Mouse (Mus musculus) liver, postnatal 0 days (tissue): ENCODE results near the gene Hist1h3i. TPM values are rescaled to one million over a fixed set of nuclear protein-coding genes. Genes with fewer than 3 reads are reported as not detected.
"Not testable (repeated sequence)": the region's sequence is repeated elsewhere in the genome, so short reads cannot be mapped to it uniquely, and the experiment has no call there.

ENCODE experiments used
- ATAC-seq: fragments of 200-750 bp; cut with Nextera tagmentation; 2 replicates; pipeline ENCODE4 v1.8.0; 2017; ENCODE audit warnings: mild to moderate bottlenecking, moderate library complexity
- DNase-seq: peaks from one replicate; pipeline ENCODE4 v3.0.0-alpha.2; 2016
- H3K27ac ChIP-seq: fragments of 300-500 bp; sonication (generic); 2 replicates; pipeline ENCODE4 v1.5.1; 2014; ENCODE audit warnings: antibody characterized with exemption, moderate library complexity, mild to moderate bottlenecking, low read depth
- H3K27me3 ChIP-seq: fragments of 300-500 bp; sonication (generic); 2 replicates; pipeline ENCODE4 v1.6.1; 2014; ENCODE audit warnings: low read length, control low read depth, mixed read lengths; ENCODE audit not compliant: insufficient read depth
- H3K36me3 ChIP-seq: fragments of 300-500 bp; sonication (generic); replicated peaks from 2 replicates; pipeline ENCODE4 v1.6.1; 2014; ENCODE audit warnings: mild to moderate bottlenecking, control low read depth, low read length, moderate library complexity, mixed read lengths; ENCODE audit not compliant: insufficient read depth
- H3K4me1 ChIP-seq: fragments of 300-500 bp; sonication (generic); 2 replicates; pipeline ENCODE4 v1.6.1; 2014; ENCODE audit warnings: antibody characterized with exemption, mild to moderate bottlenecking, control low read depth; ENCODE audit not compliant: insufficient read depth
- H3K4me2 ChIP-seq: fragments of 300-500 bp; sonication (generic); 2 replicates; pipeline ENCODE4 v1.6.1; 2014; ENCODE audit warnings: low read depth, mild to moderate bottlenecking, low read length, moderate library complexity, mixed read lengths
- H3K4me3 ChIP-seq: fragments of 300-500 bp; sonication (generic); 2 replicates; pipeline ENCODE4 v1.5.1; 2014; ENCODE audit warnings: low read depth, low read length
- H3K9ac ChIP-seq: fragments of 300-500 bp; sonication (generic); replicated peaks from 2 replicates; pipeline ENCODE4 v1.6.1; 2014; ENCODE audit warnings: mild to moderate bottlenecking, moderate library complexity
- H3K9me3 ChIP-seq: fragments of 300-500 bp; sonication (generic); 2 replicates; pipeline ENCODE4 v1.6.1; 2016; ENCODE audit warnings: mild to moderate bottlenecking, control low read depth, low read length, mixed read lengths
- CTCF ChIP-seq: sonication (generic); IDR thresholded peaks from 2 replicates; pipeline ENCODE4 v1.5.1; 2016; ENCODE audit warnings: antibody characterized with exemption, low read depth
- EP300 ChIP-seq: IDR thresholded peaks from 2 replicates; pipeline ENCODE4 v1.6.1; 2016; ENCODE audit warnings: antibody characterized with exemption, low read depth, mild to moderate bottlenecking
- WGBS: fragments of 180-500 bp; shearing (Covaris S2); extraction: QIAGEN DNeasy Blood & Tissue Kit; methylation state at CpG from one replicate; pipeline ENCODE4 v1.1.7; 2014; ENCODE audit not compliant: insufficient replicate concordance; 5-methylcytosine and 5-hydroxymethylcytosine counted together
- polyA plus RNA-seq: library from polyadenylated mRNA; unstranded; fragments of >200 nt; fragmentation: Nextera tagmentation; extraction: Ambion mirVana; gene quantifications from 2 replicates; pipeline ENCODE4 v1.2.1, GENCODE M21; 2015

Hist1h3i gene
- polyA plus RNA-seq, 1 experiment from 2014 or later: 107 TPM

- Histone ChIP-seq H3K27me3 (no peaks in the 10 kb centered on the region), H3K9me3 (no peaks in the 10 kb centered on the region), H3K36me3 (no peaks in the 10 kb centered on the region), H3K27ac (peak overlapping the region; percentile 91), H3K4me2 (peak overlapping the region; percentile 68), H3K9ac (peak overlapping the region; percentile 69), H3K4me1 (peaks cover 23% of the 10 kb centered on the region), H3K4me3 (peak overlapping the region; percentile 45)
- peak; percentile 22 for ATAC-seq
- WGBS: 30% methylated on average over 13 of the region's 21 CpGs
- DNase-seq: no peak
- TF ChIP-seq CTCF: no peak
- TF ChIP-seq EP300: no peak
Measured at GRCm38 (mm10) chr13:21787760-21788593, 4.8 kb upstream of the Hist1h3i start.

- Histone ChIP-seq H3K27ac (peak within 1 kb of the TSS; percentile 91), H3K4me3 (peak within 1 kb of the TSS; percentile 45), H3K9ac (peak within 1 kb of the TSS; percentile 70), H3K4me1 (peaks cover 23% of the 10 kb centered on the region), H3K4me2 (peak within 1 kb of the TSS; percentile 68)
- DNase-seq (peak; percentile 89), ATAC-seq (peak; percentile 90)
- not testable (repeated sequence) for H3K9me3 ChIP-seq, H3K36me3 ChIP-seq, H3K27me3 ChIP-seq
- TF ChIP-seq EP300 (peak; percentile 67; the same call in 1 of the 2 replicates), CTCF (peak; percentile 12; the same call in 1 of the 2 replicates)
- under 1% methylated on average over 35 of the region's 63 CpGs for WGBS
Measured at GRCm38 (mm10) chr13:21786899-21787629, 3.9 kb upstream of the Hist1h3i start, which contains the start of the genes Hist1h2an and Hist1h2bp. Gene Hist1h2an (minus strand): TSS chr13:21787218. Gene Hist1h2bp (plus strand): TSS chr13:21787461.

- Histone ChIP-seq H3K27me3 (no peaks in the 10 kb centered on the region), H3K9ac (peak overlapping the region; percentile 70), H3K27ac (peak overlapping the region; percentile 91), H3K9me3 (no peaks in the 10 kb centered on the region), H3K4me3 (peak overlapping the region; percentile 45), H3K4me1 (peaks cover 23% of the 10 kb centered on the region), H3K4me2 (peak overlapping the region; percentile 64), H3K36me3 (no peaks in the 10 kb centered on the region)
- ATAC-seq (no peak), DNase-seq (no peak)
- WGBS: 6% methylated on average over 8 of the region's 8 CpGs
- TF ChIP-seq EP300: no peak
- TF ChIP-seq CTCF: peak; percentile 15; the same call in 1 of the 2 replicates
Measured at GRCm38 (mm10) chr13:21786189-21786898, 3.2 kb upstream of the Hist1h3i start.

GRCm38 (mm10) chr13:21784311-21784710 lies 1.1 kb upstream of the Hist1h3i start:
- Histone ChIP-seq H3K36me3 (no peaks in the 10 kb centered on the region), H3K27me3 (no peaks in the 10 kb centered on the region), H3K27ac (peak overlapping the region; percentile 95), H3K9me3 (no peaks in the 10 kb centered on the region), H3K4me1 (peaks cover 19% of the 10 kb centered on the region), H3K4me3 (no peak overlapping the region), H3K9ac (peak overlapping the region; percentile 74), H3K4me2 (peak overlapping the region; percentile 71)
- 57% methylated on average over 6 of the region's 6 CpGs for WGBS
- TF ChIP-seq EP300 (no peak), CTCF (no peak)
- ATAC-seq (no peak), DNase-seq (no peak)

GRCm38 (mm10) chr13:21783734-21784161 lies 578 bp upstream of the Hist1h3i start:
- TF ChIP-seq EP300 (no peak), CTCF (no peak)
- 3% methylated on average over 9 of the region's 9 CpGs for WGBS
- Histone ChIP-seq H3K4me3 (peak overlapping the region; percentile 36), H3K4me2 (peak overlapping the region; percentile 71), H3K36me3 (no peaks in the 10 kb centered on the region), H3K27ac (peak overlapping the region; percentile 95), H3K9ac (peak overlapping the region; percentile 74), H3K27me3 (no peaks in the 10 kb centered on the region), H3K4me1 (peaks cover 19% of the 10 kb centered on the region), H3K9me3 (no peaks in the 10 kb centered on the region)
- no peak for ATAC-seq
- DNase-seq: peak; percentile 58
